Mouse (Mus musculus): ENCODE measurements around the gene Foxj2.

Foxj2 gene

GRCm38 (mm10) chr6:122819306-122820070, at the start of gene Foxj2:
Gene Foxj2, plus strand, starts transcription at chr6:122819914.
- DNase-seq (ENCODE audit: low read depth, low spot score): peak; percentile 48

- DNase-seq (ENCODE audit: low read depth, low spot score): peak; percentile 83
Measured at GRCm38 (mm10) chr6:122770760-122771315, 48.9 kb upstream of the Foxj2 start.

- peak; percentile 78 for DNase-seq (ENCODE audit: low read depth, low spot score)
Measured at GRCm38 (mm10) chr6:122772701-122773100, 47.0 kb upstream of the Foxj2 start.

- no peak for DNase-seq (ENCODE audit: low read depth, low spot score)
Measured at GRCm38 (mm10) chr6:122774345-122774744, 45.4 kb upstream of the Foxj2 start.

- no peak for DNase-seq (ENCODE audit: low read depth, low spot score)
Measured at GRCm38 (mm10) chr6:122776040-122776439, 43.7 kb upstream of the Foxj2 start.

- DNase-seq (ENCODE audit: low read depth, low spot score): peak; percentile 83
Measured at GRCm38 (mm10) chr6:122779916-122780315, 39.8 kb upstream of the Foxj2 start.

GRCm38 (mm10) chr6:122781167-122781566, 38.5 kb upstream of the Foxj2 start:
- no peak for DNase-seq (ENCODE audit: low read depth, low spot score)

GRCm38 (mm10) chr6:122782164-122782563, 37.5 kb upstream of the Foxj2 start:
- DNase-seq (ENCODE audit: low read depth, low spot score): no peak

- DNase-seq (ENCODE audit: low read depth, low spot score): peak; percentile 85
Measured at GRCm38 (mm10) chr6:122784866-122785265, 34.8 kb upstream of the Foxj2 start.

GRCm38 (mm10) chr6:122786275-122786674, 33.4 kb upstream of the Foxj2 start:
- peak; percentile 85 for DNase-seq (ENCODE audit: low read depth, low spot score)

GRCm38 (mm10) chr6:122795254-122795935, 24.3 kb upstream of the Foxj2 start:
- no peak for DNase-seq (ENCODE audit: low read depth, low spot score)

GRCm38 (mm10) chr6:122800640-122801300, 18.9 kb upstream of the Foxj2 start:
- DNase-seq (ENCODE audit: low read depth, low spot score): no peak

GRCm38 (mm10) chr6:122801301-122801800, 18.4 kb upstream of the Foxj2 start, which contains the start of gene Slc2a3:
Gene Slc2a3, minus strand, starts transcription at chr6:122801640.
- peak; percentile 79 for DNase-seq (ENCODE audit: low read depth, low spot score)

GRCm38 (mm10) chr6:122801801-122802514, 17.8 kb upstream of the Foxj2 start:
- DNase-seq (ENCODE audit: low read depth, low spot score): peak; percentile 61

- peak; percentile 91 for DNase-seq (ENCODE audit: low read depth, low spot score)
Measured at GRCm38 (mm10) chr6:122804418-122804817, 15.3 kb upstream of the Foxj2 start.

- DNase-seq (ENCODE audit: low read depth, low spot score): no peak
Measured at GRCm38 (mm10) chr6:122810022-122810614, 9.6 kb upstream of the Foxj2 start.

GRCm38 (mm10) chr6:122810615-122811279, 9.0 kb upstream of the Foxj2 start:
- peak; percentile 99 for DNase-seq (ENCODE audit: low read depth, low spot score)

- DNase-seq (ENCODE audit: low read depth, low spot score): peak; percentile 96
Measured at GRCm38 (mm10) chr6:122811280-122811652, 8.4 kb upstream of the Foxj2 start.

GRCm38 (mm10) chr6:122811771-122812600, 7.7 kb upstream of the Foxj2 start:
- DNase-seq (ENCODE audit: low read depth, low spot score): peak; percentile 75

Data from ZHBTc4 (cell line).